Mouse (Mus musculus) common myeloid progenitor, adult 5-6 weeks (primary cell): ENCODE measurements around the gene Ccdc28b. TPM values are rescaled to one million over a fixed set of nuclear protein-coding genes. Genes with fewer than 3 reads are reported as not detected.

Experiments used
- ATAC-seq: replicated peaks from 2 replicates; pipeline ENCODE4 v1.8.0; 2016; ENCODE audit warnings: low read depth, mild to moderate bottlenecking, moderate TSS enrichment, inconsistent platforms; ENCODE audit not compliant: poor library complexity, severe bottlenecking
- total RNA-seq: library from RNA; stranded (forward); fragments of 200-1000, 187-1606 nt; gene quantifications from 2 replicates; pipeline ENCODE4 v1.2.3, GENCODE M21; 2017

The Ccdc28b gene
- 48.6 and 59.3 TPM in 2 replicates for total RNA-seq

DNA sequence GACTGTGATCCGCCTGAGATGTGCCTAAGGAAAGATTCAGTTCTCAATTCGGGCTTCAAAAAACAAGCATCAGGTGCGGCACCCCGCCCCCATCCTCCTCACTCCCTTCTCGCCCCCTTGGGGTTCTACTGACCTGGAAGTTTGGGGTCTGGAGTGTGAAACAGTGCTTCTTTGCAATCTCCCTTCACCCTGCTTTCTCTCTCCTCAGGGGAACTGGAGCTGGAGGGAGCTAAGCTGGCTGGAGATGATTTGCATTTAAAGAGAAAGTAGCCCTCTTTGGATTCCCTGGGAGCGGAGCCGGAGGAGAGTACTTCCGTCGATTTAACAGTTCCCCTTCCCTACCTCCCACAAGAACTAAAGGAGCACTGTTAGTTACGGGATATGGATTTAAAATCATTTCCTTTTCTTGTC, at the start of gene Ccdc28b:
Gene Ccdc28b, minus strand, starts transcription at position 267 of the 411 bp plus-strand sequence.
- peak; percentile 8 for ATAC-seq

GRCm38 (mm10) chr4:129672878-129673449, 49.2 kb upstream of the Ccdc28b start:
- ATAC-seq: peak; percentile 54

DNA sequence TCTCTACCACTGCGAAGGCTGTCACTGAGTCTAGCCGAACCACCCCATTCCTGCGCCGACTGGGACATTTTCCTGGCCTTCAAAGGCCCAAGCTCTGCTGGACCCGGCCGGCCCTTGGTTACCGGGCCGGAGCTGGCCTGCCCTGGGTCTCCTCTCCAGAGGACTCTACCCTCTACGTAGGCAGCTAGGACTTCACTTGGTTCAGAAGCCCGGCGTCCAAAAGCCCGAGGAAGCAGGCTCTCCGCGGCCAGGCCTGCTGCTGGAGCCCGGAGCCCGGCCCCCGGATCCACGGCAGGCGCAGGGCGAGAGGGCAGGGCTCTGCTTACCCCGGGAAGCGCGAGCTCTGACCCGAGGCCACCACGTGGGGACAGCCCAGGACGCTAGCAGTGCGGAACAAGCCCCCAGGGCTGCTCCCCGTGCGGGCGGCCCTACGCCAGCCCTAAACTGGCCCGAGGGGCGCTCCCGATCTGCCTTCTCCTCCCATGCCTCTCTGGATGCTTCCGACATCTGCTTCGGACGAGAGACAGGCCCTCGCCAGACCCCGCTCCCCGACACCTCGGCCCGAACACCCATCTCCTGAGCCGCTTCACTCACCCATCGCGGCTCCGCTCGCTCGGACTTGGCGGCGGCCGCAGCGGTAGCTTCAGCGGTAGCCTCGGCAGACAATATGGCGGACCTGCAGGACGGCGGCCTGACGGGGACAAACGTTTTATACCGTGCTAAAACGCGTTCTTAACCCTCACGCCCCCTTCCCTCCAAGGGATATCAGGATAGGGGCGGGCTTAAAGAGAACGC, 48.5 kb upstream of the Ccdc28b start, which contains the start of gene Kpna6:
Gene Kpna6, minus strand, starts transcription at position 685 of the 795 bp plus-strand sequence.
- peak; percentile 94 for ATAC-seq

- peak; percentile 61 for ATAC-seq
Observed at GRCm38 (mm10) chr4:129671491-129672082, 47.8 kb upstream of the Ccdc28b start.

- 0 out of 2 replicates have a peak, but pooled peaks have one; percentile 32 for ATAC-seq
Observed at GRCm38 (mm10) chr4:129662255-129662813, 38.6 kb upstream of the Ccdc28b start.

DNA sequence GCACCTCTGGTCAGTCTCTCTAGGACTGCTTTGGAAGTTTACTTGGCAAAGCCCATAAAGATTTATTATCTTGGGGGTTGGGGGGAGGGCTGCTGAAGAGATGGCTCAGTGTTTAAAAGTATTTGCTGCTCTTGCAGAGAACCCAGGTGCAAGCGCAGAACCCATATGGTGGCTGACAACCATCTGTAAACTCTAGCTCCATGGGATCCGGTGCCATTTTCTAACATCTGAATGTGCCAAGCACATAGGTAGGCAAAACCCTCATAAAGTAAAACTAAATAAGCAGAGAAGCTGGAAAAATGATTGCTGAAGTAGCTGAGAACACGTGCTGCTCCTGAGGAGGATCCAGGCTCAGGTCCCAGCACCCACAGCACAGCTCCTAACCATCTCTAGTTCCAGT, 37.8 kb upstream of the Ccdc28b start:
- ATAC-seq: no peak

DNA sequence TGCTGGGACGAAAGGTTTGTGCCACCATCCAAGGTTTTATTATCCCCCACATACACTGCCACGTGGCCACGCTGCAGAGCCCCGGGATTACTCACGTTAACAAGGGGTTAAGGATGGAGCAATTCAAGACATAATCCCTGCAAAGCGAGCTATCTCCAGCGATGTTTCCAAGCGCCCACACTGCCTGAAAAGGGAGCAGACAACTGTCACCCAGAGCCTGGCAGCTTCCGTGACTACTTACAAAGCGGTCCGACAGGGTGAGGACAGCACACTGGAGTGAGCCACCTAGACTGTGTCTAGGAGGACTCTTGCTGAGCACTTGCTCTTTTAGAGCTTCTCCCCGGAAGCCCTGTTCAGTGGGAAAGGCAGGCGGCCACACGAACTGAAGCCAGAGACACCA, 31.0 kb upstream of the Ccdc28b start:
- ATAC-seq: no peak

DNA sequence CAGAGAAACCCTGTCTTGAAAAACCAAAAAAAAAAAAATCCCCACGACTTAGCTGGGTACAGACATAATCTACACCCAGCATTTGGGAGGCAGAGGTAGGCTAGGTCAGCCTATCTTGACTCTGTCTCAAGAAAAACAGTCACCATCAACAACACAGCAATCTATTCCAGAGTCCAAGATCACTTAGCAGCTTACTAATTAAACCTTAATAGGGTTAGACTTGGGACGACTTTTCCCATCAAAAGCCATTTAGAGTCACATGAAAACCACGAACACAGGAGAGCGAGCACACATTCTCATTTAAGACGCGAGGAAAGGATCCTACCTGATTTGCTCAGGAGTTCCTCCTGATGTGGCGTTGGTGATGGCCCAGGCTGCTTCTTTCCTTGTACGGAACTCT, 26.6 kb upstream of the Ccdc28b start:
- no peak for ATAC-seq

GRCm38 (mm10) chr4:129648656-129649055, 24.9 kb upstream of the Ccdc28b start:
- ATAC-seq: no peak

DNA sequence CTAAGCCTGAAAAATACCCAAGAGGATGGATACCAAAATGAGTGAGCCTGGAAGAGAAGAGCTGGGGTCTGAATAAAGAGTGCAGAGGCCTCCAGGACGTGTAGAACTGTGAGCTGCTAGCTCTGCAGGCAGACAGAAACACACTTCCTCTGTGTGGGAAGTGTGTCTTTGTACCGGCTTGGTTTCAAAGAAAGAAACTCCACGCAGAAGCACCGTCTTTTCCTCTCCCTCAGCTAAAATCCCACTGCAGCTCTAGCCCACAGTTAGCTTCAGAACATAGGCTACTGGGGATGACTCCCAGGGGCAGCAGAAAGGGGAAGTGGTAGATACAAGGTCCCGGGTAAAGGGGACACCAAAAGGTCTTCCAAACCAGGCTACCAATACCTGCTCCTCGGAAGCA, 21.5 kb upstream of the Ccdc28b start:
- ATAC-seq: no peak

DNA sequence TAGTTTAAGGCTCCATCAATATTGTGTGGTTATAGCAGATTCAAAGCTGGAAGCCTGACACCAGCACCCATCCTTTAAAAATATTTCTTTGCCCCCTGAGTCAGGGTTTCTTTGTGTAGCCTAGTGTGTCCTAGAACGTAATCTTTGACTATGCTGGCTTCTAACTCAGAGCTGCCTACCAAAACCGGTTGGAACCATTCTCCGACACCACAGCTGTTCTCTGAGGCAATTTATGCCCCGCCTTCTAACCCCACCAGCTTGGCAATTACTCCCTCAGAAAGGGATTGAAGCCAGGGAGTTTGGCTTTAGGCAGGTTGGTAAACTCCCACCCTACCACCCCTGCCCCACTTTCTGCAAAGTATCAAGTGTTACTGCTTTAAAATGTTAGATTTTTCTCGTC, 18.0 kb upstream of the Ccdc28b start:
- no peak for ATAC-seq

DNA sequence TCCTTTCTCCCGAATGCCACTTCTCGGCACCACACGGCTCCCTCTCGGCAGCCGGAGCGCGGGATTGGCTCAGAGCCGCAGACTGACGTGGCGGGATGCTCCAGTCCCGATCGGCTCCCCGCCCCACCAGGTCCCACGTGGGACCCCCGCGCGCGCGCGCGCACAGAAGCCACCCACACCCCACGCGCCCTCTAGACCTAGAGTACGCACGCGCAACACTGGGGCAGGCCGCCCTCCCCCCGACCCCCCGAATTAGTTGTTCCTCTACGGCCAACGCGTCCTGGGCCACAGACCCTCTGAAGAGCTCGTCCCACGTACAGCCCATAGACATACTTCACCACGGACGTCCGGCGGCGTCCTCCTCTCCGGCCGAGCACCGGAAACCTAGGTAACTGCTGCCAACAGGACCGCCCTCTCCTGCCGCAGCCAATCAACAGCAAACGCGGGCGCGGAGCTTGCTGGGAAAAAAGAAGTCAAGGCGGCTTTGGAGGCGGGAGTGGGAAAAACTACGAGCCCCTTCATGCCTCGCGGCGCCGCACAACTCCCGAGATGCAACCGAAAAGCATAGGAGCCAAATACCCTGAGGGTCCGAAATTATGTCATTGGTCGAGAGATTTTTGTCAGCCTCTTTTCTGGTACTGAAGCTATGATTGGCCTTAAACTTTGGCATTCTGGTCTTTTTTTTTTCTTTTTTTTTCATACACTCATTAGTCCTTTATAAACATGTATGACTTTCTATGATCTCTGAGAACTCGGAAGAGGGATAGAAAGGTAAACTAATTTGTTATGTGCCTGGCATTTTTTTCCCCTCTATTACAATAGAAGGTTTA, 17.1 kb upstream of the Ccdc28b start, which contains the start of gene Txlna:
Gene Txlna, minus strand, starts transcription at position 428 of the 830 bp plus-strand sequence.
- peak; percentile 87 for ATAC-seq

DNA sequence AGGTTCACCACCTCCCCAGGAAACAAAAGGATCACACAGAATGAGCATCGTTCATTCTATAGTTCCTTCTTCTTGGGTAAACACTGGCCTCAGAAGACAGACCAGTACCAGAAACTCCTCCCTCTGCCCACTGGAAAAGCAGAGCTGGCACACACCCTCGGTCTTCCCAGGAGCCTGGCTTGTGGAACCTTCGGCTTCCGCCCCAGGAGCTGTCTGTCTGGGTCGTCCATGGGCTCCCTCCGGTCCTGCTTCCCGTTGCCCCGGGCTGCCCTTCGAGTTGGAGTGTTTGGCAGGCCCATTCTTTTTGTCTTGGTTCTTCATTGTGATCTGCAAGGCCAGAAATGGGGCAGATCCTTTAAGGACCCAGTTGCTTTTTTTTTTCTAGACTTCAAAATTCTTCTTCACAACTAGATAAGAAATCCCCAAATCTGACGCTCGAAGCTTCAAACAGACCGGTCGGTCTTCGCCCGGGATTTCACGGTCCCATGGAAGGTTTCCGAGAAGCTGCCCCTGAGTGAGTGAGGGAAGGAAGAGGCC, 16.4 kb upstream of the Ccdc28b start:
- 0 out of 2 replicates have a peak, but pooled peaks have one; percentile 8 for ATAC-seq

GRCm38 (mm10) chr4:129639221-129639620, 15.5 kb upstream of the Ccdc28b start:
- ATAC-seq: no peak

GRCm38 (mm10) chr4:129633852-129634251, 10.1 kb upstream of the Ccdc28b start:
- ATAC-seq: no peak

DNA sequence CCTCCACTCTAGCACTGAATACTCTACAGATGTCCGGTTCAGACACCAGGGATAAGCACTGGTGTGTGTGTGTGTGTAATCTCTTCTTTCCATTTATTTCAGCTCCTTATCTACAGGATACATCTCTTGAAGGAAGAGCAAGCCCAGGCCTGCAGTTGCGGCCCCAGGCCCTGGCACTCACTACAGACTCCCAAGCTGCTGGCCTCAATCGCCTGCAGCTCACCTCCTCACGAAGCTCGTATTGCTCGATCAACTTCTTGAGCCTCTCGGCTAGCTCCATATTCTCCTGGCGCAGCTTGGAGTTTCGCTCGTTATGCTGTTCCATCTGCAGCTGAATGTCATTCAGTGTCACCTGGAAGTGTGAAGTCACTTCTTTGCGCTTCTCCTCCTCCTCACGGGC, 8.1 kb upstream of the Ccdc28b start:
- no peak for ATAC-seq

- ATAC-seq: no peak
Observed at GRCm38 (mm10) chr4:129630944-129631343, 7.2 kb upstream of the Ccdc28b start.

- ATAC-seq: no peak
Observed at GRCm38 (mm10) chr4:129626035-129626434, 2.3 kb upstream of the Ccdc28b start.

DNA sequence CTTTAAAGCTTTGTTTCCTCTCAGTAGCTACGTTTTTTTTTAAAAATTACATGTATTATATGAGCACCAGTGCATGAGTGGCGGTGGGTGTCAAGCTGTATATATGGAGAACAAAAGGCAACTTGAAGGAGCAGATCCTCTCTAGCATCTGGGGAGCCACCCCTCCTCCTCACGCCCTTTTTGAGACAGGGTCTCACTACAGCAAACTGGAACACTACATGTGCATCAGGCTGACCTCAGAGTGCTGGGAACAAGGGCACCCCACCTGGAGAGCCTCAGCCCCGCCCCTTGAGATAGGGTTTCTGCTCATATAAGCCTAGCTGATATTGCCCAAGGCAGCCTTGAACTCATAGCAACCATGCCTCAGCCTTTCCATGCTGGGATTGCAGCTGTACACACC, 1.7 kb upstream of the Ccdc28b start:
- ATAC-seq: no peak

DNA sequence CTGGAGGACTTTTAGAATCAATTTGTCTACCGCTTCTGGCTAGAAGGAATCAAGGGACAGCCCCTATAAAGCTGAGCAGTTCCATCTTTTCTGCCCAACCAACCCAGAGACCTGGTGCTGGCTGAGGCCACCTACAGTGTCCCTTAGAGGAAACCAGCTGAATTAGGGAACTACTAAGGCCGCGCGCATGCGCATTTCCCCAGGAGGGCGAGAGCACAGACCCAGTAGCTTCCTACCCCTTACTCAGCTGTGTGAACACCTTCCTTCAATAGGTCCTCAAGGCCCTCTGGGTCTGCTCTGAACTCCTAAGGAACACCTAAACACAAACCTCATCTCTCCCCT, 1.3 kb upstream of the Ccdc28b start:
- ATAC-seq: peak; percentile 59
